Mouse (Mus musculus) forebrain, embryonic 15.5 days (tissue): ENCODE data around the gene Atp13a1. TPM values are rescaled to one million over a fixed set of nuclear protein-coding genes. Genes with fewer than 3 reads are reported as not detected.

Experiments used
- ATAC-seq: fragments of 200-750 bp; cut with Nextera tagmentation; replicated peaks from 2 replicates; pipeline ENCODE4 v1.8.0; 2017; ENCODE audit warnings: mild to moderate bottlenecking, moderate TSS enrichment, moderate library complexity
- H3K27ac ChIP-seq: fragments of 300-500 bp; sonication (generic); replicated peaks from 2 replicates; pipeline ENCODE4 v1.5.1; 2015; ENCODE audit warnings: mild to moderate bottlenecking, inconsistent platforms
- H3K27me3 ChIP-seq: fragments of 300-500 bp; sonication (generic); 2 replicates; pipeline ENCODE4 v1.6.1; 2015; ENCODE audit warnings: inconsistent platforms
- H3K36me3 ChIP-seq: fragments of 300-500 bp; sonication (generic); 2 replicates; pipeline ENCODE4 v1.6.1; 2015; ENCODE audit warnings: mild to moderate bottlenecking, inconsistent platforms
- H3K4me1 ChIP-seq: fragments of 300-500 bp; sonication (generic); 2 replicates; pipeline ENCODE4 v1.6.1; 2015; ENCODE audit warnings: inconsistent platforms
- H3K4me2 ChIP-seq: fragments of 300-500 bp; sonication (generic); replicated peaks from 2 replicates; pipeline ENCODE4 v1.6.1; 2015; ENCODE audit warnings: mild to moderate bottlenecking, inconsistent platforms
- H3K4me3 ChIP-seq: fragments of 300-500 bp; sonication (generic); 2 replicates; pipeline ENCODE4 v1.5.1; 2015; ENCODE audit warnings: mild to moderate bottlenecking, inconsistent platforms
- H3K9ac ChIP-seq: fragments of 300-500 bp; sonication (generic); replicated peaks from 2 replicates; pipeline ENCODE4 v1.6.1; 2015; ENCODE audit warnings: mild to moderate bottlenecking, inconsistent platforms
- H3K9me3 ChIP-seq: fragments of 300-500 bp; sonication (generic); 2 replicates; pipeline ENCODE4 v1.6.1; 2016; ENCODE audit warnings: inconsistent platforms
- whole genome bisulfite sequencing: fragments of 180-500 bp; shearing (Covaris S2); methylation state at CpG from one replicate; pipeline ENCODE4 v1.1.7; 2015; ENCODE audit warnings: mixed read lengths; 5-methylcytosine and 5-hydroxymethylcytosine counted together
- polyA plus RNA-seq: library from polyadenylated mRNA; unstranded; fragments of >200 nt; fragmentation: Nextera tagmentation; extraction: Ambion mirVana; gene quantifications from 2 replicates; pipeline ENCODE4 v1.2.1, GENCODE M21; 2015

Gene Atp13a1
- polyA plus RNA-seq, 1 experiment from 2014 or later: 50.2 TPM

DNA sequence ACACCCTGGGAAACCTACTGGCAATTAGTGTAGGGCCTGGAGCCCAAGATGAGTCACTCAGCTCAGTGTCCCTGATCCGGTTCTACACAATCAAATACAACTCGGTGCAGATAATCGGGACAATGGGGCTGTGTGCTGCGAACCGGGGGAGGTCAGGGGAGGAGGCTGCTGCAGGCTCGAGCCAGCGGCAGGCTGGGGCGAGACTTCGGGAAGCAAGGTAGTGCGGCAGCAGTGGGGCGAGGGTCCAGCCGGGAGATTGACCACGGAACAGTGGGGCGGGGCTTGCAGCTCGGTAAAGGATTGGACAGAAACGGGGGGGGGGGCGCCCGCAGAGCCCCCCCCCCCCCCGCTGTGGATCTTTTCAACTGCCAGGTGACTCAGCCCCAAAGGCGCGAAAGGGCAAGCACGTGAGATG is 31.0 kb downstream of the Atp13a1 start:
- Histone ChIP-seq H3K9me3 (no peaks in the 10 kb centered on the region), H3K4me3 (peak overlapping the region; percentile 81), H3K9ac (peak overlapping the region; percentile 87), H3K27ac (peak overlapping the region; percentile 70), H3K27me3 (no peaks in the 10 kb centered on the region), H3K4me2 (peak overlapping the region; percentile 86), H3K4me1 (peaks cover 37% of the 10 kb centered on the region), H3K36me3 (peaks cover 31% of the 10 kb centered on the region)
- WGBS: under 1% methylated on average over 17 of the region's 22 CpGs
- ATAC-seq: peak; percentile 40

DNA sequence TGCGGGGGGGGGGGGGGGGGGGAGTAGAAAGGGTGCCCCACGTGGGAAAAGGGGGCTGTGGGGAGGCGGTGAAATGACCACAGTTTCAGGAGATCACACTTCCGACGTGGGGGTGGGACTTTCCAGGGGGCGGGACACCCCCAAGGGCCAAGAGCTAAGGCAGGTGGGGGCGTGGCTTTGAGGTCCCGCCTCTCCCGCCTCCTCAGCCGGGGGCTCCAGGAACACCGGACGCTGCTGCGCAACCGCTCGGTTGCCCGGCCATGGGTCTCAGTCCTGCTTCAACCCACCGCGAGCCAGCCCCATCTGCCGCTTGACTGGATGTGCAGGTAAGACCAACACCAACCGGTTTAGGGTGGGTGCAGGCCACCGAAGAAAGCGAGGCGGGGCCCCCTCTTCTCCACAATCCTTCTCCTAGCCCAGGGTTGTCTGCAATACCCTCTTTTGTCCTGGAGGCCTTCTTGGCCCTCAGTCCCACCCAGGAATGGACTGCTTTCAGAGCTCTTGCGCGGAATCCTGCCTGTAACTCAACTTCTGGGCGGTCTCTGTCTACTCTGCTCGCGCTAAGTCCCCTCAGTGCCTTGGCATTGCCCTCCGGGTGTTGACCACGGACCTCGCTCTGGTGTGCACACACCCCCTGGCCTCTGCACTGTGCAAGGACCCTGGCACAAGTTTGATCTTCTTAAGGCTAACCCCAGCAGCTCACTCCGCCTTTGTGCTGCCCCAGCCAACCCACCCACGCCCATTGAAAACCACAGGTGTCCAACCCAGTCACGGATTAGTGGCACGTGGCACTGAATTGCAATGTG is 31.6 kb downstream of the Atp13a1 start, which contains the start of gene Lpar2:
TSS of gene Lpar2 (plus strand) at position 44 of the 806 bp plus-strand sequence.
- peak; percentile 77 for ATAC-seq
- no peaks in the 10 kb centered on the region for H3K9me3 ChIP-seq
- peaks cover 37% of the 10 kb centered on the region for H3K4me1 ChIP-seq
- H3K4me3 ChIP-seq: peak within 1 kb of the TSS; percentile 81
- H3K36me3 ChIP-seq: peaks cover 31% of the 10 kb centered on the region
- H3K27me3 ChIP-seq: no peaks in the 10 kb centered on the region
- H3K9ac ChIP-seq: peak within 1 kb of the TSS; percentile 87
- WGBS: under 1% methylated on average over 29 of the region's 35 CpGs
- H3K27ac ChIP-seq: peak within 1 kb of the TSS; percentile 70
- peak within 1 kb of the TSS; percentile 86 for H3K4me2 ChIP-seq

DNA sequence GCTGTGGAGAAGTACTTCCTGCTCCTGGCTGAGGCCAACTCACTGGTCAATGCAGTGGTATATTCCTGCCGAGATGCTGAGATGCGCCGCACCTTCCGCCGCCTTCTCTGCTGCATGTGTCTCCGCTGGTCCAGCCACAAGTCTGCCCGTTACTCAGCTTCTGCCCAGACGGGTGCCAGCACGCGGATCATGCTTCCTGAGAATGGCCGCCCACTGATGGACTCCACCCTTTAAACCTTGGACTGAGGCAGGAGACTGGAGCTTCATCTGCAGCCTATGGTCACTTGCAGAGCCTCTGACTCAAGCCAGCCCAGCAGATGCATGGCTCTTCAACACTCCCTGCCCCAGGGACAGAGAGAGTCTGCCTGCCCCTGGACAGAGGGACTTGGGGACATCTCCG is 35.4 kb downstream of the Atp13a1 start:
- H3K4me3 ChIP-seq: no peak overlapping the region
- 94% methylated on average over 12 of the region's 12 CpGs for WGBS
- H3K9ac ChIP-seq: no peak overlapping the region
- H3K4me2 ChIP-seq: no peak overlapping the region
- H3K36me3 ChIP-seq: peaks cover 23% of the 10 kb centered on the region
- ATAC-seq: no peak
- peaks cover 37% of the 10 kb centered on the region for H3K4me1 ChIP-seq
- H3K27ac ChIP-seq: no peak overlapping the region
- no peaks in the 10 kb centered on the region for H3K27me3 ChIP-seq
- no peaks in the 10 kb centered on the region for H3K9me3 ChIP-seq

DNA sequence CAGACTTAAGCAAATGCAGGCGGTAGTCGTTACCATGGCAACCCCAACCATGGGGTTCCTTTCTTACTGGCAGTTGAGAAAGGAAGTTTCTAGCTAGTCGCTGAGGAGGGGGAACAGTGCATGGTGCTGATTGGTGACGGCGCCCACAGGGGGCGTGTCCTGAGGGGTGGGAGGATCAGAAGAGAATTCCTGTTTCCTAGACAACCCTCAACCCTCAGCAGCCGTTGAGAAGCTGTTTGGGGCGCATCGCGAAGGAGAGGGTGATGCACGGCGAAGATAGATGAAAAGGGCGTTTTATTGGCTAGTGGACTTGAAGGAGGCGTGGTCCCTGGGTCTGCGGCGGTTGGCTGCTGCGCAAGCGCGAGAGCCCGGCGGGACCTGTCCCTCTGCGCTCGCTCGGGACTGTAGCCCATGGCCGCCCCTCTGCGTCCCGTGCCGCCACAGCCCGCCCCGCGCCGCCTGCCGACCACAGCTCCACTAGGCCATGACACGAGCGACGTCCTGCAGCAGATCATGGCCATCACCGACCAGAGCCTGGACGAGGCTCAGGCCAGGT is 41.4 kb downstream of the Atp13a1 start, which contains the start of gene Pbx4:
TSS of gene Pbx4 (plus strand) at position 194 of the 556 bp plus-strand sequence.
- Histone ChIP-seq H3K27ac (peak within 1 kb of the TSS; percentile 90), H3K27me3 (no peaks in the 10 kb centered on the region), H3K4me2 (peak within 1 kb of the TSS; percentile 86), H3K4me1 (peaks cover 22% of the 10 kb centered on the region), H3K9me3 (no peaks in the 10 kb centered on the region), H3K36me3 (peaks cover 10% of the 10 kb centered on the region; the same call in 1 of the 2 replicates), H3K9ac (peak within 1 kb of the TSS; percentile 78), H3K4me3 (peak within 1 kb of the TSS; percentile 74)
- under 1% methylated on average over 38 of the region's 38 CpGs for WGBS
- ATAC-seq: peak; percentile 99

DNA sequence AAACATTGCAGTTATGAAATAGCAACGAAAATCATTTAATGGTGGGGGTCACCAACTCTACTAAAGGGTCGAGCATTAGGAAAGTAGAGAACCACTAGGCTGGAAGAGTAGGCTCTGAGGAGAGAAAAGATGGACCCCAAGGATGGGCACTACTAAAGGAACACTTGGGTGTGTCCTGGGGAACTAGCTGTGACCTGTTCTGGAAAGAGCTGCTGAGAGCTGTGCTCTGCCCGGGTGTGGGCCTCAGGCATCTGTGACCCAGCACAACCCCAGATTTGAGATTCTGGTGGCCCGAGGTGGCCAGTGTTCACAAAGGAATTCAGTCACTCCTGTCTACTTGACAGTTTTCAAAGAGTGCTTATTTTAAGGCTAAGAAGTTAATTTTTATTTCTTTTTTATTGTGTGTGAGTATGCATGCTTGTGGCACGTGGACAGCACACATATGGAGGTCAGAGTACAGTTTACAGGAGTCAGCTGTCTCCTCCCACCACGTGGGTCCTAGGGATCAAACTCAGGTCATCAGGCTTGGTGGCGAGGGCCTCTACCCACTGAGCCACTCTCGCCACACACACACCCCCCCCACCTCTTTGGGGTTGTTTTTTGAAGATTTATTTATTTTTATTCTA is 46.2 kb downstream of the Atp13a1 start:
- Histone ChIP-seq H3K4me1 (peaks cover 15% of the 10 kb centered on the region), H3K36me3 (no peaks in the 10 kb centered on the region), H3K27ac (no peak overlapping the region), H3K4me3 (no peak overlapping the region), H3K27me3 (no peaks in the 10 kb centered on the region), H3K9me3 (no peaks in the 10 kb centered on the region), H3K4me2 (no peak overlapping the region), H3K9ac (no peak overlapping the region)
- no peak for ATAC-seq
- 90% methylated on average over 8 of the region's 8 CpGs for WGBS

DNA sequence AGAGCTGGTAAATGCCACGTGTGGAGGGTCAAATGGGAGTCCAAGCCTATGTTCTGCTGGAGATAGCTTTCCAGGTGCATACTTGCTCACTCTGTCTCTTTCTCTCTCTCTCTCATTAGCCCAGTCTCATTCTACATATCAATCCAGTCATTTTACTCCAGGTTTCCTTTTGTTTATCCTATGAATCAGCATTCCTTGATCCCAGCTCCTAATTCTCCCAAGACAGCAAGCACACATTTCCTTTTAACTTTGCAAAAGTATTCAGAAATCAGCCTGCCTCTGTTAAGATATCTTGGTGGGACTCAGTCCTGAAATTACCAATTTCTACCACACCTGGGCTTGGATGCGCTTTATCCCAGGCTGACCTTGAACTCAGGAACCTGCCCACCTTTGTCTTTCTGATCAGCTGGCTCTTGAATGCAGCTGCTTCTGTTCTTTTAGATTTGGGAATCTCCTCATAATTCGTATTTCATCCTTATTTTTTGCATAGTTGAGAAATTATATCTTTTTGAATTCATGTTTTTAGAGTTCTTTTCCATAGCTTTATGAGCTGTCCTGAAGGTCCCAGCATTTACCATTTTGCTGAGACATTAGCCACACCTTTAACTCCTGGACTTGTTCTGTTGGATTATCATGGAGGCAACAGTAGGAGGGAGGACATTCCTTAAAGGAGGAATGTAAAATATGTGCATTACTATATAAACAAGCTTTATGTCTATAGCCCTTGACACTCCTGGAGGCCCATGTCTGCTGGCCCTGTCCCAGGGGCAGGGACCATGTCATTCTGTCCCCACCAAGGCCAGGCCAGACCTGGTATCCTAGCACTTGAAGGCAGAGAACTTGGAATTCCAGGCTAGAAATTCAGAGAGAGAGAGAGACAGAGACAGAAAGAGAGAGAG is 56.5 kb downstream of the Atp13a1 start:
- Histone ChIP-seq H3K27ac (no peak overlapping the region), H3K27me3 (no peaks in the 10 kb centered on the region), H3K9me3 (no peaks in the 10 kb centered on the region), H3K4me3 (no peak overlapping the region), H3K4me2 (no peak overlapping the region), H3K36me3 (no peaks in the 10 kb centered on the region), H3K4me1 (no peaks in the 10 kb centered on the region), H3K9ac (no peak overlapping the region)
- WGBS: 72% methylated on average over 3 of the region's 3 CpGs
- no peak for ATAC-seq

DNA sequence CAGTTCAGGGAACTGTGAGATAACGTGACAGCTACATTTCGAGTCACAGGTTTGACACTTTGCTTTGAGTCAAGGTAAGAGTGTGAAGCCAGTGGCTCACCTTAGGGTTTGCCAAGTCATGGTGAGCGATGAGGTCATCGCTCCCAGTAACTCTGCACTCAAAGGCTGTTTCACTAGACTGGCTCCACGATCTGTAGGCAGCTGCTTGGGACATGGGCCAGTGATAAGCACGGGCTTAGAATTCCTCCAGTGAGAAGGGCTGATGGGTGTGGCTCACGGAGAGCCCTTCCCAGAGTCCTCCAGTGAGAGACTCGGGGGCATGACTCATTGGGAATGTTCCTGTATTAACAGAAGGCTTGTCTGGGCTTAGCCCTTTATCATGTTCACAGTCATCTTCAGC is 58.0 kb downstream of the Atp13a1 start:
- H3K27me3 ChIP-seq: no peaks in the 10 kb centered on the region
- H3K4me1 ChIP-seq: no peaks in the 10 kb centered on the region
- no peaks in the 10 kb centered on the region for H3K36me3 ChIP-seq
- H3K4me2 ChIP-seq: no peak overlapping the region
- H3K9ac ChIP-seq: no peak overlapping the region
- WGBS: 91% methylated on average over 8 of the region's 8 CpGs
- no peaks in the 10 kb centered on the region for H3K9me3 ChIP-seq
- ATAC-seq: no peak
- no peak overlapping the region for H3K4me3 ChIP-seq
- no peak overlapping the region for H3K27ac ChIP-seq

DNA sequence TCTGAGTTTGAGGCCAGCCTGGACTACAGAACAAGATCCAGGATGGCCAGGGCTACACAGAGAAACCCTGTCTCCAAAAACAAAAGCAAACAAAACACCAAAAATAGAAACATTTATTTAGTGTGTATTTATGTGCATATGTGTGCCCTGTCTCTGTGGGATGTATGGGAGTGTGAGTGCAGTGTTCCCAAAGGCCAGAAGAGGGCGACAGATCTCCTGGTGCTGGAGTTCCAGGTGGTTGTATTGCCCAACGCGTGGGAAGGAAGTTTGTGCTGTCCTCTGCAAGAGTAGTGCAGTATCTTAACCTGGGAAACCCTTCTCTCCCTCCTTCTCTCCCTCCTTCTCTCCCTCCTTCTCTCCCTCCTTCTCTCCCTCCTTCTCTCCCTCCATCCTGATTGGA is 58.9 kb downstream of the Atp13a1 start:
- ATAC-seq: no peak
- no peak overlapping the region for H3K9ac ChIP-seq
- 48% methylated on average over 3 of the region's 3 CpGs for WGBS

DNA sequence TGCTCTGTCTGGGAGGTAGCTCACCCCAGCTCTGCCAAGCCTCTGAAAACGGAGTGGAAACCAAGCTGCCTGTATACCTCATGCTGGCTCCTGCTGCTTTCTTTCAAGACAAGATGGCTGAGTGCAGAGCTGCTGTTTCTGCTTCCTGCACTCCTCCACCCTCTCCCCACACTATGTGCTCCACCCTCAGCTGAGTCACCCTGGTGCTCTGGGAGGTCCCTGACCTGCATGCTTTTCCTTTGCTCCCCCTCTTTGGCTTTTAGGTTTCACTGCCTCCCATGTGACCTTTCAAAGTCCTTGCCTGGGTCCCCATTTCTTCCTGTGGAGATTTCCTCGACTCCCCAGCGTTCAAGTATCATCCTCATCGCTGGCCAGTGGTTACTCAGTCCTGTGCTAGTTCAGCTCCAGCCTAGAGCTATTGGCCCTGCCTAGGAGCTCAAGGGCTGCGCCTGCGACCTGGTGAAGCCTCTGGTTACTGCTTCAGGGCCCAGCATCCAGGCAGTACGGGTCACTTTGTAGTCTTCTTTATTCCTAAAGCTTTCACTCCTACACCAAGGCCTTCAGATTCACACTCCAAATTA is 60.1 kb downstream of the Atp13a1 start:
- H3K27me3 ChIP-seq: no peaks in the 10 kb centered on the region
- H3K4me3 ChIP-seq: no peak overlapping the region
- no peak overlapping the region for H3K9ac ChIP-seq
- H3K4me1 ChIP-seq: no peaks in the 10 kb centered on the region
- WGBS: 86% methylated on average over 7 of the region's 7 CpGs
- H3K4me2 ChIP-seq: no peak overlapping the region
- ATAC-seq: no peak
- H3K27ac ChIP-seq: no peak overlapping the region
- H3K9me3 ChIP-seq: no peaks in the 10 kb centered on the region
- no peaks in the 10 kb centered on the region for H3K36me3 ChIP-seq

More for the DNA sequence above, 58.9 kb downstream of the Atp13a1 start:
- no peak overlapping the region for H3K27ac ChIP-seq
- no peaks in the 10 kb centered on the region for H3K9me3 ChIP-seq
- H3K4me1 ChIP-seq: no peaks in the 10 kb centered on the region
- H3K4me3 ChIP-seq: no peak overlapping the region
- H3K27me3 ChIP-seq: no peaks in the 10 kb centered on the region
- H3K36me3 ChIP-seq: no peaks in the 10 kb centered on the region
- H3K4me2 ChIP-seq: no peak overlapping the region

DNA sequence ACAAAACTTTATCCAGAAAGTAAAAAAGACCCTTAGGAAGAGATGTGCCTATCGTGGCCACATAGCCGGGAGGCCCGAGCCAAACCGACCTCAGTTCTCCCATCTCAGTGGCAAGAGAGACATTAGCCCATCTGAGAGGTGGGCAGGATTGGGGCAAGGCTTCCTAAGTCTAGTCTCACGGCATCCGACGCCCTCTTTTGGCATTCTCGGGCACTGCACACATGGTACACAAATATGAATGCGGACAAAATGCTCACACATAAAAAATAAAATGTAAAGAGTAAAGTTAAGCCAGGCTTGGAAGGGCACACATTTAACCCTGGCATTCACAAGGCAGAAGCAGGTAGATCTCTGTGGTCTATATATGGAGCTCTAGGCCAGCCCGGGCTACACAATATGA is 62.9 kb downstream of the Atp13a1 start:
- Histone ChIP-seq H3K36me3 (no peaks in the 10 kb centered on the region), H3K4me2 (no peak overlapping the region), H3K4me3 (no peak overlapping the region), H3K4me1 (no peaks in the 10 kb centered on the region), H3K27ac (no peak overlapping the region), H3K27me3 (no peaks in the 10 kb centered on the region), H3K9me3 (no peaks in the 10 kb centered on the region), H3K9ac (no peak overlapping the region)
- 95% methylated on average over 10 of the region's 10 CpGs for WGBS
- no peak for ATAC-seq
